Mouse (Mus musculus) lung, postnatal 0 days (tissue): ENCODE data around the gene Plppr1. TPM values are rescaled to one million over a fixed set of nuclear protein-coding genes. Genes with fewer than 3 reads are reported as not detected.
A peak's percentile ranks its signal among the peaks of the same experiment; 100 is the strongest.

Experiments
- ATAC-seq: fragments of 200-750 bp; cut with Nextera tagmentation; 2 replicates; pipeline ENCODE4 v1.8.0; 2017; ENCODE audit warnings: moderate library complexity
- DNase-seq: peaks from one replicate; pipeline ENCODE4 v3.0.0-alpha.2; 2016; ENCODE audit warnings: low spot score
- H3K27ac ChIP-seq: fragments of 300-500 bp; sonication (generic); 2 replicates; pipeline ENCODE4 v1.5.1; 2014; ENCODE audit warnings: antibody characterized with exemption, mild to moderate bottlenecking, low read length, mixed read lengths
- H3K27me3 ChIP-seq: fragments of 300-500 bp; sonication (generic); replicated peaks from 2 replicates; pipeline ENCODE4 v1.6.1; 2014; ENCODE audit warnings: low read length, mixed read lengths; ENCODE audit not compliant: insufficient read depth
- H3K36me3 ChIP-seq: fragments of 300-500 bp; sonication (generic); 2 replicates; pipeline ENCODE4 v1.6.1; 2014; ENCODE audit warnings: low read length, mixed read lengths; ENCODE audit not compliant: insufficient read depth
- H3K4me1 ChIP-seq: fragments of 300-500 bp; sonication (generic); 2 replicates; pipeline ENCODE4 v1.6.1; 2014; ENCODE audit warnings: antibody characterized with exemption, low read depth, low read length, mixed read lengths; ENCODE audit not compliant: insufficient read depth
- H3K4me2 ChIP-seq: fragments of 300-500 bp; sonication (generic); replicated peaks from 2 replicates; pipeline ENCODE4 v1.6.1; 2014; ENCODE audit warnings: low read depth, mild to moderate bottlenecking, low read length, moderate library complexity, mixed read lengths
- H3K4me3 ChIP-seq: fragments of 300-500 bp; sonication (generic); 2 replicates; pipeline ENCODE4 v1.5.1; 2014; ENCODE audit warnings: low read depth, low read length
- H3K9ac ChIP-seq: fragments of 300-500 bp; sonication (generic); replicated peaks from 2 replicates; pipeline ENCODE4 v1.6.1; 2014; ENCODE audit warnings: low read depth, mild to moderate bottlenecking
- H3K9me3 ChIP-seq: fragments of 300-500 bp; sonication (generic); 2 replicates; pipeline ENCODE4 v1.6.1; 2016; ENCODE audit warnings: low read length, mixed read lengths
- CTCF ChIP-seq: IDR thresholded peaks from 2 replicates; pipeline ENCODE4 v1.5.1; 2016; ENCODE audit warnings: antibody characterized with exemption, mild to moderate bottlenecking
- EP300 ChIP-seq: IDR thresholded peaks from 2 replicates; pipeline ENCODE4 v1.6.1; 2016; ENCODE audit warnings: antibody characterized with exemption, mild to moderate bottlenecking, control low read depth
- WGBS: fragments of 180-500 bp; shearing (Covaris S2); extraction: QIAGEN DNeasy Blood & Tissue Kit; methylation state at CpG from one replicate; pipeline ENCODE4 v1.1.7; 2014; 5-methylcytosine and 5-hydroxymethylcytosine counted together
- polyA plus RNA-seq: library from polyadenylated mRNA; unstranded; fragments of >200 nt; fragmentation: Nextera tagmentation; extraction: Ambion mirVana; gene quantifications from 2 replicates; pipeline ENCODE4 v1.2.1, GENCODE M21; 2015

Plppr1 gene
- polyA plus RNA-seq, 1 experiment from 2014 or later: 0.11 TPM

GRCm38 (mm10) chr4:49178101-49178500 is 119.0 kb downstream of the Plppr1 start:
- WGBS: 79% methylated on average over 2 of the region's 2 CpGs
- Histone ChIP-seq H3K36me3 (no peaks in the 10 kb centered on the region), H3K4me1 (no peaks in the 10 kb centered on the region), H3K27me3 (no peaks in the 10 kb centered on the region), H3K27ac (no peak overlapping the region), H3K4me3 (no peak overlapping the region), H3K9me3 (no peaks in the 10 kb centered on the region), H3K9ac (no peak overlapping the region), H3K4me2 (no peak overlapping the region)
- TF ChIP-seq CTCF (no peak), EP300 (no peak)
- ATAC-seq (no peak), DNase-seq (no peak)

- no peak for TF ChIP-seq CTCF
- no peak for TF ChIP-seq EP300
- no peak overlapping the region for H3K9ac ChIP-seq
- ATAC-seq (no peak), DNase-seq (no peak)
- H3K36me3 ChIP-seq: no peaks in the 10 kb centered on the region
- WGBS: 29% methylated on average over 3 of the region's 3 CpGs
- H3K4me2 ChIP-seq: no peak overlapping the region
- no peaks in the 10 kb centered on the region for H3K27me3 ChIP-seq
- no peak overlapping the region for H3K27ac ChIP-seq
- H3K9me3 ChIP-seq: no peaks in the 10 kb centered on the region
- no peaks in the 10 kb centered on the region for H3K4me1 ChIP-seq
- H3K4me3 ChIP-seq: no peak overlapping the region
Observed at GRCm38 (mm10) chr4:49178891-49179290, 119.8 kb downstream of the Plppr1 start.

- Histone ChIP-seq H3K27me3 (no peaks in the 10 kb centered on the region), H3K4me2 (no peak overlapping the region), H3K9me3 (no peaks in the 10 kb centered on the region), H3K4me3 (no peak overlapping the region), H3K9ac (no peak overlapping the region), H3K4me1 (no peaks in the 10 kb centered on the region), H3K27ac (no peak overlapping the region), H3K36me3 (no peaks in the 10 kb centered on the region)
- ATAC-seq: no peak
- TF ChIP-seq CTCF (no peak), EP300 (no peak)
- peak; percentile 17 for DNase-seq
- WGBS: 28% methylated on average over 2 of the region's 2 CpGs
Observed at GRCm38 (mm10) chr4:49179471-49180181, 120.6 kb downstream of the Plppr1 start.

- TF ChIP-seq EP300: no peak
- no peak for TF ChIP-seq CTCF
- no peaks in the 10 kb centered on the region for H3K36me3 ChIP-seq
- H3K4me2 ChIP-seq: no peak overlapping the region
- 64% methylated on average over 3 of the region's 3 CpGs for WGBS
- H3K27ac ChIP-seq: no peak overlapping the region
- no peaks in the 10 kb centered on the region for H3K27me3 ChIP-seq
- DNase-seq (no peak), ATAC-seq (no peak)
- H3K9me3 ChIP-seq: no peaks in the 10 kb centered on the region
- no peak overlapping the region for H3K4me3 ChIP-seq
- no peak overlapping the region for H3K9ac ChIP-seq
- H3K4me1 ChIP-seq: no peaks in the 10 kb centered on the region
Observed at GRCm38 (mm10) chr4:49189991-49190526, 131.0 kb downstream of the Plppr1 start.

GRCm38 (mm10) chr4:49197125-49197747 is 138.2 kb downstream of the Plppr1 start:
- Histone ChIP-seq H3K4me3 (no peak overlapping the region), H3K9me3 (no peaks in the 10 kb centered on the region), H3K4me1 (peaks cover 5% of the 10 kb centered on the region; the same call in 1 of the 2 replicates), H3K27me3 (no peaks in the 10 kb centered on the region), H3K27ac (no peak overlapping the region), H3K9ac (no peak overlapping the region), H3K4me2 (no peak overlapping the region), H3K36me3 (no peaks in the 10 kb centered on the region)
- TF ChIP-seq EP300: no peak
- TF ChIP-seq CTCF: no peak
- WGBS: 26% methylated on average over 8 of the region's 8 CpGs
- peak; percentile 48 for ATAC-seq
- DNase-seq: peak; percentile 26

- no peaks in the 10 kb centered on the region for H3K9me3 ChIP-seq
- no peak for TF ChIP-seq CTCF
- TF ChIP-seq EP300: no peak
- H3K27ac ChIP-seq: no peak overlapping the region
- H3K36me3 ChIP-seq: no peaks in the 10 kb centered on the region
- no peak for ATAC-seq
- 84% methylated on average over 1 of the region's 1 CpGs for WGBS
- no peak overlapping the region for H3K4me2 ChIP-seq
- H3K9ac ChIP-seq: no peak overlapping the region
- H3K4me1 ChIP-seq: no peaks in the 10 kb centered on the region
- H3K4me3 ChIP-seq: no peak overlapping the region
- DNase-seq: no peak
- no peaks in the 10 kb centered on the region for H3K27me3 ChIP-seq
Observed at GRCm38 (mm10) chr4:49210457-49210856, 151.4 kb downstream of the Plppr1 start.
